Mouse (Mus musculus) ES-E14 (cell line): Measurements from ENCODE around the gene Phykpl. TPM values are rescaled to one million over a fixed set of nuclear protein-coding genes. Genes with fewer than 3 reads are reported as not detected.

ENCODE experiments used
- DNase-seq: peaks from one replicate; pipeline ENCODE4 v3.0.0-alpha.2; 2013; ENCODE audit warnings: low read depth, low spot score
- H3K27ac ChIP-seq: 2 replicates; pipeline ENCODE4 v1.5.1; 2012; ENCODE audit warnings: low read depth, mild to moderate bottlenecking, low read length, moderate library complexity, mixed read lengths; ENCODE audit not compliant: poor library complexity, insufficient read depth, severe bottlenecking
- H3K36me3 ChIP-seq: 2 replicates; pipeline ENCODE4 v1.6.1; 2012; ENCODE audit warnings: mild to moderate bottlenecking, low read length, moderate library complexity, mixed read lengths; ENCODE audit not compliant: control insufficient read depth, poor library complexity, insufficient read depth, severe bottlenecking
- H3K4me1 ChIP-seq, 2 experiments: fragments of 150-350 bp in 1 of 2; sonication (generic) in 1 of 2; 2 replicates each; pipeline ENCODE4 v1.6.1; 2012; ENCODE audit warnings: low read length in 2 of 2, mild to moderate bottlenecking in 1 of 2, mixed read lengths in 1 of 2; ENCODE audit not compliant: control insufficient read depth in 2 of 2, insufficient read depth in 2 of 2, poor library complexity in 1 of 2
- H3K4me3 ChIP-seq, 2 experiments: fragments of 150-350 bp in 1 of 2; sonication (generic) in 1 of 2; 2 replicates each; pipeline ENCODE4 v1.5.1; 2012; ENCODE audit warnings: low read length in 2 of 2, low read depth in 1 of 2, mild to moderate bottlenecking in 1 of 2, mixed read lengths in 1 of 2; ENCODE audit not compliant: insufficient read depth in 1 of 2, poor library complexity in 1 of 2, severe bottlenecking in 1 of 2
- H3K9ac ChIP-seq: 2 replicates; pipeline ENCODE4 v1.6.1; 2012; ENCODE audit warnings: low read depth, mild to moderate bottlenecking, low read length, mixed read lengths; ENCODE audit not compliant: poor library complexity, insufficient read depth, severe bottlenecking
- H3K9me3 ChIP-seq: fragments of 150-350 bp; sonication (generic); 2 replicates; pipeline ENCODE4 v1.6.1; 2012; ENCODE audit warnings: low read depth, mild to moderate bottlenecking, low read length; ENCODE audit not compliant: control insufficient read depth, insufficient read depth
- CHD2 ChIP-seq: IDR thresholded peaks from 2 replicates; pipeline ENCODE4 v1.6.1; 2014; ENCODE audit warnings: mild to moderate bottlenecking, low read depth, low read length, inconsistent platforms
- HCFC1 ChIP-seq: IDR thresholded peaks from 2 replicates; pipeline ENCODE4 v1.6.1; 2012; ENCODE audit warnings: low read length, inconsistent platforms, borderline replicate concordance; ENCODE audit not compliant: insufficient read depth
- MAFK ChIP-seq: IDR thresholded peaks from 2 replicates; pipeline ENCODE4 v1.6.1; 2014; ENCODE audit warnings: mild to moderate bottlenecking, low read depth, low read length, inconsistent platforms; ENCODE audit not compliant: insufficient read depth
- ZC3H11A ChIP-seq: IDR thresholded peaks from 2 replicates; pipeline ENCODE4 v1.6.1; 2012; ENCODE audit warnings: low read depth, mild to moderate bottlenecking, inconsistent platforms, low read length, borderline replicate concordance
- ZNF384 ChIP-seq: IDR thresholded peaks from 2 replicates; pipeline ENCODE4 v1.6.1; 2012; ENCODE audit warnings: low read depth, low read length, inconsistent platforms
- in situ Hi-C, 2 experiments: fragments of 600-800 bp; cut with MboI; formaldehyde crosslinking; loops; one replicate each; pipeline ENCODE4 v1.15.1; 2025; ENCODE audit warnings: low sequenced_read_pairs in 2 of 2, inconsistent platforms in 1 of 2; ENCODE audit not compliant: unreplicated experiment in 2 of 2
- total RNA-seq: library from RNA; depleted of rRNA; stranded (reverse); fragments of 300-350 nt; gene quantifications from 2 replicates; pipeline ENCODE4 v1.2.3, GENCODE M21; 2012

Phykpl gene
- total RNA-seq, 1 experiment: 23.4 TPM

GRCm38 (mm10) chr11:51638497-51638896 lies 53.9 kb downstream of the Phykpl start:
- Histone ChIP-seq H3K36me3 (peaks cover 12% of the 10 kb centered on the region), H3K9ac (no peak overlapping the region), H3K27ac (peak overlapping the region; percentile 85), H3K9me3 (no peaks in the 10 kb centered on the region), H3K4me1 (peaks cover 5 to 14% of the 10 kb centered on the region in 2 experiments; a peak in 3 of 4 replicates), H3K4me3 (peak overlapping the region in 1 of 2 experiments; percentile 37; a peak in 1 of 4 replicates)
- DNase-seq: no peak
- in situ Hi-C loops: no loop called here
- no peak for TF ChIP-seq ZC3H11A
- no peak for TF ChIP-seq MAFK
- TF ChIP-seq CHD2: 0 out of 2 replicates have a peak, but pooled peaks have one; percentile 10
- TF ChIP-seq ZNF384: no peak

- in situ Hi-C loops: no loop called here
- Histone ChIP-seq H3K27ac (no peak overlapping the region), H3K9me3 (no peaks in the 10 kb centered on the region), H3K4me3 (no peak overlapping the region), H3K9ac (no peak overlapping the region), H3K4me1 (peaks cover 3 to 20% of the 10 kb centered on the region in 2 experiments; a peak in 2 of 4 replicates), H3K36me3 (peaks cover 33% of the 10 kb centered on the region)
- DNase-seq: no peak
- TF ChIP-seq ZC3H11A (no peak), MAFK (no peak), CHD2 (no peak), HCFC1 (no peak), ZNF384 (no peak)
Observed at GRCm38 (mm10) chr11:51640748-51641147, 56.2 kb downstream of the Phykpl start.

GRCm38 (mm10) chr11:51643202-51643601 lies 58.6 kb downstream of the Phykpl start:
- Histone ChIP-seq H3K4me1 (peaks cover 8 to 34% of the 10 kb centered on the region in 2 experiments), H3K9me3 (no peaks in the 10 kb centered on the region), H3K27ac (no peak overlapping the region; the same call in 1 of the 2 replicates), H3K36me3 (peaks cover 39% of the 10 kb centered on the region), H3K4me3 (peak overlapping the region; percentile 39 to 46), H3K9ac (peak overlapping the region; percentile 37; the same call in 1 of the 2 replicates)
- DNase-seq: no peak
- in situ Hi-C loops: no loop called here
- TF ChIP-seq HCFC1 (no peak), MAFK (no peak), ZNF384 (no peak), ZC3H11A (no peak), CHD2 (no peak)

- Histone ChIP-seq H3K9me3 (no peaks in the 10 kb centered on the region), H3K4me1 (peaks cover 11 to 37% of the 10 kb centered on the region in 2 experiments), H3K36me3 (peaks cover 39% of the 10 kb centered on the region), H3K27ac (no peak overlapping the region; the same call in 1 of the 2 replicates), H3K4me3 (peak overlapping the region; percentile 39 to 46), H3K9ac (peak overlapping the region; percentile 37; the same call in 1 of the 2 replicates)
- DNase-seq: no peak
- in situ Hi-C loops: no loop called here
- TF ChIP-seq ZNF384: no peak
Observed at GRCm38 (mm10) chr11:51643761-51644160, 59.2 kb downstream of the Phykpl start.

- Histone ChIP-seq H3K27ac (peak overlapping the region; percentile 1; the same call in 1 of the 2 replicates), H3K9ac (peak overlapping the region; percentile 37; the same call in 1 of the 2 replicates), H3K36me3 (peaks cover 39% of the 10 kb centered on the region), H3K9me3 (no peaks in the 10 kb centered on the region), H3K4me1 (peaks cover 10 to 41% of the 10 kb centered on the region in 2 experiments), H3K4me3 (peak overlapping the region; percentile 39 to 46; a peak in 3 of 4 replicates)
- TF ChIP-seq HCFC1 (no peak), MAFK (no peak), ZNF384 (no peak), ZC3H11A (no peak), CHD2 (no peak)
- in situ Hi-C loops: no loop called here
- DNase-seq: no peak
Observed at GRCm38 (mm10) chr11:51644217-51644616, 59.7 kb downstream of the Phykpl start.
